Mouse (Mus musculus) gastrocnemius, postnatal 36 days (tissue): Measurements from ENCODE around the gene Cyp3a16. TPM values are rescaled to one million over a fixed set of nuclear protein-coding genes. Genes with fewer than 3 reads are reported as not detected.
"Not testable (repeated sequence)": the region's sequence is repeated elsewhere in the genome, so short reads cannot be mapped to it uniquely, and the experiment has no call there.

ENCODE experiments used
- DNase-seq, 2 experiments: peaks; one replicate each; pipeline ENCODE4 v3.0.0; 2022
- intact Hi-C: fragments of 180-260 bp; cut with DNase I; formaldehyde crosslinking; loops from one replicate; pipeline ENCODE4 v1.15.1; 2025
- long read RNA-seq, 2 experiments: library from polyadenylated mRNA; stranded (forward); transcript quantifications; one replicate each; pipeline ENCODE4 v2.0.0; 2021
- total RNA-seq, 2 experiments: library from RNA; stranded (reverse); gene quantifications; 2 replicates each; pipeline ENCODE4 v1.2.3; 2021

Cyp3a16 gene
- total RNA-seq = not detected
- long read RNA-seq, experiment 1 = 0 reads
- long read RNA-seq, experiment 2 = 0 reads

DNA sequence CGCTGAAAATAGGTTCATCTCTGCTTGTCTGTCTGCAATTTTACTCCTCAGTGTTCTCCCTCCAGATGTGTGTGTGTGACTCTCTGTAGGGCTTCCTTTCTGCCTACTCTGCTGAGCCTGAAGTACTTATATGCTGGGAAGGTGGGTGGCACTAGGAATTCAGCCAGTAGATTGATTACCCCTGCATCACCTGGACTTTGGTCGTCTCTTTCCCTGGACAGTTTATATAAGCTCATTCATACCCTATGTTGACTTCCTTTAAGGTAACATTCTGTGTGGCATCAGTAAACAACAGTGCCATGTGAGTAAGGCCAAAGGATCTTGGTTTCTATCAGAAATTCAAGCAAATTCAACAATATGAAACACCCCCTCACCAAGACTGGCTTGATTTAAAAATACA lies at the start of gene Cyp3a16:
Gene Cyp3a16, minus strand, starts transcription at position 101 of the 400 bp plus-strand sequence.
- intact Hi-C loops, DNase-seq: not testable (repeated sequence)

DNA sequence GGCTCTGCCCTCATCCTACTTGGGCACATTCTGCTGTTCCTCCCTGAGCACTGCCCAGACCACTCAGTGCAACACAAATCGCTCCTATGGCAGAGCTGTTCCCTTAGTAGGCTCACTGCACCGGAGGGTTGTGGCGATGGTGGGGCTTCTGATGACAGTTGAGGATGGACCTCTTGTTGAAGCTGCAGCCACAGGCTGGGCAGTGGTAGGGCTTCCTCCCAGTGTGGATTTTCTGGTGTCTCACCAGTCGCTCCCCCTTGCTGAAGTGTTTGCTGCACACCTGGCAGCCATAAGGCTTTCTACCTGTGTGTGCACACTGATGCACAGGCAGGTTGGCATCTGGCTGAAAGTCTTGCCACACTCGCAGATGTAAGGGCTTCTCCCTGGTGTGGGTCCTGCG lies 20.8 kb upstream of the Cyp3a16 start:
- DNase-seq = no peak
- intact Hi-C loops = no loop called here

DNA sequence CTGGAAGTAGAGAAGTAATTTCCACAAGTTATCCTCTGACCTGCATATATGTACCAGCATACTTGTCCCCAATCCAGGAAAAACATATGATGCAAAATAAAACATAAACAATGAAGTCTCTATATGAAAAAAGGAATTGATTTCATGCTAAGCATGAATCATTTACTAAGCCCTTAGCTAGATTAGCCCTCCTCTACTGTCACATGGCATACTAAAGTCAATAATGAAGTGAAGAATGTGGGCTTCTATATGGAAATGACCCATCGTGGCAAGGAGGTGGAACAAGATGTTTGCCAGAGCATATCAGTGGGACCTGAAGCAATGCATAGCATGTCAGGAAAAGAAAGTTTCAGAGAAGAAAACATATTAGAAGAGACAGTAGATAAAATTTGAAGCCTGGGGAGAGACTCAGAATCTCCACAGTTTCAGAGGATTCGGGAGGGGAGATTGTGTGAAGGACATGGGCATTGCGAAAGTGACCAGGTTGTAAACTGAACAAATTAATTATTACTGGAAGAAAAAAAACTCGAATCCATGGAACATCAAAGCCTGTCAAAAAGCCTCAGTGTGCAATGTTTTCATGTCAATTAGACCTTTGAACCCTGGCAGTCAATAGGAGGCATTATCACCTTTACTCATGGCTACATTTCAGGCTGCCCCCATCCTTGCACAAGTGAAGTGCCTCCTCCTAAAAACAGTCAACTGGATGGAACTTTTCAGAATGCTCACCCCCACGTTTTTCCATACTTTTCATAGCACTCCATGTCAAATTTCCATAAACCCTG lies 5.0 kb downstream of the Cyp3a16 start:
- DNase-seq = no peak
- intact Hi-C loops = no loop called here

DNA sequence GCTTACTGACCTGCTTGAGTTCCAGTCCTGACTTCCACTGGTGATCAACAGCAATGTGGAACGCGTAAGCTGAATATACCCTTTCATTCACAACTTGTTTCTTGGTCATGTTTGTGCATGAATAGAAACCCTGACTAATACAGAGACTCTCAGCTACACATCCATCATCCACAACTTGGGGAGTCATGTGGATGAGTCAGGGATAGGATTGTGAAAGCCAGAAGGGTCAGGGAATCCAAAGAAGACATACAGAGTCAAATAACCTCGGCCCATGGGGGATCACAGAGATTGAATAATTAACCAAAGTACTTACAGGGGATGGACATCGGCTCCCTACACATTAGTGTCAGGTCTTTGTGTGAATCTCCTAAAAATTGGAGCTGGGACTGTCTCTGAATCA lies 7.2 kb downstream of the Cyp3a16 start:
- intact Hi-C loops = no loop called here
- no peak for DNase-seq

DNA sequence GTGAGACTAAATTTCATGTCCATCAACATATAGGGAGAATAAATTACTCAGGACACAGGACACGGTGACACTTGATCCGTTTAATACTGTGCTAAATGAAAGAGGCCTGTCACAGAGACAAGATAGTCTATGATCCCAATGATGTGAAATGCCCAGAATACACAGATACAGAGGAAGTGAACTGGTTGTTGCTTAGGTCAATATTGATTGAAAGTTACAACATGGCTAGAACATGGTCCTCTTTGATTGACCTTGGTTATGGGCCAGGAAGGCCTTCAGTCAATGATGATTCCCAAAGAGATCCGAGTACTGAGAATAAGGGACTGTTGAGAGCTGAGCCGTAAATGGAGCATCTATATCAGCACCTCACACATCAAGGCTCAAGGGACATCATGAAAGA lies 15.1 kb downstream of the Cyp3a16 start:
- intact Hi-C loops = no loop called here
- DNase-seq = no peak

DNA sequence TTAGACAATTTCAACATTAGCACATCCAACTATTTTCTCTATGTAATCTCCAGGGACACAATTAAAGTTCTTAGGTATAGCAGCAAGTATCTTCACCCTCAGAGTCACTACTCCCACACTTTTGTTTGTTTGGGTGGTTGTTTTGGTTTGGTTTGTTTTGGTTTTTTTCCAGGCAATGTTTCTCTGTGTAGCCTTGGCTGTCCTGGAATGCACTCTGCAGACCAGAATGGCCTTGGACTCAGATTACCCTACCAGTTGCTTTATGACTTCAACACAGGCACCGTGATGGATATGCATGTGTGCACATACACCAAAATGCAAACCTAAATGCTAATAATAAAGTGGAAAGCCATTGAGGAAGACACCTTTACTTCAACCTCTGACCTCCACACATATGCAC lies 35.8 kb downstream of the Cyp3a16 start:
- DNase-seq = no peak
- intact Hi-C loops = no loop called here

DNA sequence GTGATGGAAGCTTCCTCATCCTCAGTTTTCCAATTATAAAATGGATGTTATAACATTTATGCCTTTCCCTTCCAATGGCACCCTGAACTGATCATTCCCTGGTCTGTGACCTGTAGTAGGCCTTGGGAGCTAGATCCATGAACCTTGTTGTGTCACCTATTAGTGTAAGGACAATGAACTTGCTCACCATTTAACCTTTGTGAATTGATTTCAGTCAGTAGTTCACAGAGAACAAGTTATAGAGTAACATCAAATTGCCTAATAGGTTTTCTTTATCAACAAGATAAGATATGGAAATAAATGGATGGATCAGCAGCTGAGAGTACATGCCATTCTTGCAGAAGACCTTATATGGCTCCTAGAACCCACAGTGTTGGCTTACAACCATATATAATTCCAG lies 38.5 kb downstream of the Cyp3a16 start:
- no peak for DNase-seq
- intact Hi-C loops = no loop called here

DNA sequence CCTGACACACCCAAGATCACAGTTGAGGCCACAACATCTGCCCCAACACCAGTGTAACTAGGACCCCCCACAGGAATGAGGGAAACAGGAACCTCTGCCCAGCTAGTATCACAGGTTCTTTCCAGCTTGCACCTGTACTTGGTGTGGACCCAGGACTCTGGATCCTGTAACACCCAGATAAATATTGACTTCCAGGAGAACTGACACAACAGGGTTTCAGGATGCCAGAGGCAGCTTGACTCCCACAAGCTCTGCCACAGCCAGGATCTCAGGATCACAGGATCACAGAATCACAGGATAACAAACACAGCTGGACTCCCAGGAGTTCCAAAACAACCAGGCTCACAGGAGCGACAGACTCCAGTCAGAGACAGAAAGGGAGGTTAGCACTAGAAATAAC lies 47.2 kb downstream of the Cyp3a16 start:
- DNase-seq = no peak
- intact Hi-C loops = no loop called here

DNA sequence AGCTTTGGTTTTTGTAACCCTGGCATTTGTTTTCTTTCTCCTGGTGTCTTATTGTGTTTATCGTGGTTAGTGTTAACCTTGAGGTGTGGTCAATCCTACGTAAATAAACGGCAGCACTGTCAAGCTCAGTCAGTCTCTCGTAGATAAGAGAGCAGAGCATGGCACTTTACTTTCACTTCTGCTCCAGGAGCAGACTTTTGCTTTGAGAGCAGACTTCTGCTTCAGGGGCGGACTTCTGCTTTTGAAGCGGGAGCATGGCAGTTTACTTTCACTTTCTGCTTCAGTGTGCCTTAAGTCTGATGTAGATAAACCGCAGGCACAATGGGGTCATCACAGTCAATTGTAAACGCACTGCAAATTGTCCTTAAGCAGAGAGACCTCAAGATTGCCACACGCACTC lies 54.1 kb downstream of the Cyp3a16 start:
- intact Hi-C loops = not testable (repeated sequence)

More for the DNA sequence above, 54.1 kb downstream of the Cyp3a16 start:
- DNase-seq = not testable (repeated sequence)

Other genes with a start within 250 kb of the Cyp3a16 start
- gene Zfp655, start 238.0 kb downstream of the Cyp3a16 start, total RNA-seq = 10 to 100 TPM in 1 of 2 experiments, 1 to 10 TPM in 1; 9.2 to 14.6 TPM
- 1 to 10 TPM; 6.6 to 9.3 TPM for gene Zscan25, start 189.2 kb downstream of the Cyp3a16 start, total RNA-seq
- not detected for gene Cyp3a57, start 124.4 kb downstream of the Cyp3a16 start, total RNA-seq
- not detected for gene Cyp3a41b, start 115.0 kb upstream of the Cyp3a16 start, total RNA-seq